Mouse (Mus musculus) R1 (cell line): ENCODE data around the gene Pnmal1.

Experiments used
- DNase-seq: peaks from one replicate; pipeline ENCODE4 v3.0.0-alpha.2; 2018; ENCODE audit warnings: low read depth, low spot score

The Pnmal1 gene

GRCm38 (mm10) chr7:16959539-16960187, at the start of gene Pnmal1:
Pnmal1 (plus strand) TSS chr7:16959679.
- DNase-seq = peak; percentile 90

- DNase-seq = no peak
These were observed 49.6 kb upstream of the Pnmal1 start for GRCm38 (mm10) chr7:16909909-16910308.

DNA sequence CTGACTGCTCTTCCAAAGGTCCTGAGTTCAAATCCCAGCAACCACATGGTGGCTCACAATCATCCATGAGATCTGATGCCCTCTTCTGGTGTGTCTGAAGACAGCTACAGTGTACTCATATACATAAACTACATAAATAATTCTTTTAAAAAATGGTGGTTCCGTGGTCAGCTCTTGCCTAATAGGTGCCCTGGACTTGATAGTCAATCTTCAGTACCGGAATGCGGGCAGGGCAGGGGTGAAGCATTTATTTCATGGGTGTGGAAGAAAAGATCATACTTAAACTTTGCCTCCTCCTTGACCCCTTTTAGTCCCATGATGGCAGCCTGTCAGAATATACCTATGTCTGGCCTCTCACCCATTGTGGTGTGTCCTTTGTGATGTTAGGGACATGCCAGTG, 47.6 kb upstream of the Pnmal1 start:
- DNase-seq = no peak

DNA sequence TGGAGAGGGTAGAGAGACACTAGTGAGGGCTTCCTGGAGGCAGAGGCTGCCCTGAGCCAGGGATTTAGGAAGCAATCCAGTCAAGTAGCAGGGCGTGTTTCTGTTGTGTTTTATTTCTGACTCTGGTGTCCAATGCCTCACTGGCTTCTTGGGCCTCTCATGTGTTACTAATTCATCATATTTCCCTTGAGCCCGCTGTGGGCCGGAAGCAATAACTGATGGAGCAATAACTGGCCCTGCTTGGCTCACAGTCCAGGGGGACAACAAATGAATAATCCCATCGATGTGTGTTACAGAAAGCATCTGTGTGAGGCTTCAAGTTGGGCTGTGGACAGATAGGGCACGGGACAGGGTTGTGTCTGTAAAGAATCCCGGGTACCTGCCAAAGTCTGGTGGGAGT, 47.1 kb upstream of the Pnmal1 start:
- no peak for DNase-seq

GRCm38 (mm10) chr7:16913806-16914452, 45.5 kb upstream of the Pnmal1 start:
- peak; percentile 69 for DNase-seq

GRCm38 (mm10) chr7:16914453-16915343, 44.8 kb upstream of the Pnmal1 start:
- DNase-seq = no peak

GRCm38 (mm10) chr7:16915461-16916340, 43.8 kb upstream of the Pnmal1 start:
- DNase-seq = no peak

GRCm38 (mm10) chr7:16916342-16917265, 42.9 kb upstream of the Pnmal1 start:
- no peak for DNase-seq

DNA sequence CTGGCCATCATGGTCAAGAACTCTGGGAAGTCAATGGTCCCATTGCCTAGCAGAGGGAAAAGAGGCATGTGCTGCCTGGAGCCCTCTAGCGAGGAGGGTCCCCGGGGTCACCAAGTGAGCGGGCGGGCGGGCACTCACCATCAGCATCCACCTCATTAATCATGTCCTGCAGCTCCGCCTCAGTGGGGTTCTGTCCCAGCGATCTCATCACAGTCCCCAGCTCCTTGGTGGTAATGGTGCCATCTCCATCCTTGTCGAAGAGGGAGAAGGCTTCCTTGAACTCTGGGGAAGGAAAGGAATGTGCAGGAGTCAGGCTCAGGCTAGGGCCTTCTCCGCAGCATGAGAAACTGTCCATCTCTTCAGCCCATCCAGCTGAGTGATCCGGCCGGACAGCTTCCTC, 42.0 kb upstream of the Pnmal1 start:
- DNase-seq = no peak

DNA sequence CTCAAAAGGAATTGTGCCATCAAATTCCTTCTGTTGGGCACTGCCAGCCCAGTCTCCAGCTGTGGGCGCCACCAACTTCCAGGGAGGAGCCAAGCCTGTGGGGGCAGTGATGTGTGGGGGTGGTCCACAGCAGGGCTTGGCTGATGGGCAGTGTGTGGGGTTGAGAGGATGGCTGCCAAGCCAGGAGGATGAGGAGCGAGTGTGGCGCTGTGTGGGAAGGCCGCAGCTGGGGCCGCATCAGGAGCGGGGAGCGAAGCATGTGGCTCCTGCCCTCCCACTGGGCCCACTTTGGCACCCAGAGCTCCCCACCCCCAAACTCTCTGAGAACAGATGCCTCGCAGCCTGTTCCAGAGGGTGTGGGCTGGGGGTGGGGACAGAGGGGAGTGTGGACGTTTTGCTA, 41.5 kb upstream of the Pnmal1 start:
- DNase-seq = no peak

DNA sequence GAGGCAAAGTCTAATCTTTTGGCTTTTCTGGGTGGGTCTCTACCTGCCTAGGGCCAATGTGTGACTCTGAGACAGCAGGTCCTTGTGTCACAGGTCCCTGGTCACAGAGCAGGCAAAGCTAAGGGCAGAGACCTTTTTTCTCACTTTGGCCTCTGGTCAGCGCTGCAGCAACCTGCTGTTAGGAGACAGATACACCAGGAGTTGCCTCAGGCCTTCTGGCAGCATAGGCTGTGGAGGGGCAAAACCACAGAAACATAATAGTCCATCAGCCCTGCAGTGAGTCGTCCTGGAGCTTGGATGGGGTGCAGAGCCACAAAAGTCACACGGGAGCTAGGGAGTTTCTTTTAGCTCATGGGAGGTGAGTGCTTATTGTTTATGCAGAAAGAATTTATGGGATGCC, 40.8 kb upstream of the Pnmal1 start:
- DNase-seq = no peak

- DNase-seq = no peak
These were observed 39.9 kb upstream of the Pnmal1 start for GRCm38 (mm10) chr7:16919395-16920149.

DNA sequence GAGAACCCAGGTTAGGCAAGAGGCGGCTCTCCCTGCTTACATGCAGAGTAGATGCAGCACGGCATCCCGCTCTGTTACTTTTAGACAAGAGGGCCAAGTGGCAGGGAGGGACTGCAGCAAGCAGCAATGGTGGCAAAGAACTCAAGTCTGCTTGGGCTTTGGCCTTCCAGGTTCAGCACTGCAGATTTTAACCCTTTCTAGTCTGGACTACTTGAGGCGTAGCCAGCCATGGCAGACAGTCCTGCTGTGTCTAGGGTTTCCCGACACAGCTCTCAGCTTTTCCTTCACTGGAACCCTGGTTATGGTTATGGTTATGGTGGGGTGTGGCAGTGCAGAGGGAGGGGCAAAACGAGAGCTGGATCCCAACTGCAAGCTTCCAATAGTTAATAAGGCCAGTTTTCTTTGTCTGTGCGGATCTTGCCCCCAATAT, 39.3 kb upstream of the Pnmal1 start:
- no peak for DNase-seq

DNA sequence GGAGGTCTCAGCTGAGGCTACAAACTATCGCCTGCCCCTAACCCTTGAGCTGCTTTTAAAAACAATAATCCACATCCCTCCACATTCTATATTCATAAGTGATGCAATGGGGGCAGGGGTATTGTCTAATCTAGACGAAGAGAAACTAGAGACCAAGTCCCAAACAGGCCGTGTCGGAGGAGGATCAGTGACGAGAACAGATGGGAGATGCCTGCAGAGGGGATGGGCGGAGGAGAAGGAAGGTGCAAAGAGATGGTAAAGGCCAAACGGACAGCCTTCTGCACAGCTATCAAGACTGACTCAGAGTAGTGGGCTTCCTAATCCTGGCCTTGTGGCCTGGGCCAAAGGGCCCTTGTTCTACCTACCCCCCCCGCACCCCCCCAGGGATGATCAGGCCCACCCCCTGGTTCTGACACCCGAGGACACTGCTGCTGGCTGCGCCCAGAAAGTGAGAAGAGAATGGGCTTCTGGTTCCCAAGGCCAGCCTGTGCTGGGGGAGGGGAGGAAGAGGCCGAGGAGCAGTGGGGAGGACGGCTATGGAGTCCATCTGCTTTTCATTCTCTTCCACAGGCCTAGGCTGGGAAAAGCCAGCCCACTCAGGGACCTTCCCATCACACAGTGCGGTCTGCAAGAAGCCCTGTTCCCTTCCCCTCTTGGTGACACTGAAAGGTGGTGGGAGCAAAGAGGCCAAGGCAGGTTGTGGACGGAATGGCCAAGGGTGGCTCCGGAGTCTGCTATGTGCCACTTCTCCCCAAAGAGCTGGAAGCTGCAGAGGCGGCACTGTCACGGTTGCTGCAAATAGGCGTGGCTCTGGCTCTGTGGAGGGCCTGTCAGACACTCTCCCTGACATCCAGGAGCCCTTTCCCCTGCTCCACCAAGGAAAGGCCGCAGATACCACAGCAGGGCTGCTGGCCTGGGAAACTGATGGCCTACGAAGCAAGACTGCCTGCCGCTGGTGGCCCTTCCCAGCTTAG, 38.4 kb upstream of the Pnmal1 start:
- DNase-seq = no peak

DNA sequence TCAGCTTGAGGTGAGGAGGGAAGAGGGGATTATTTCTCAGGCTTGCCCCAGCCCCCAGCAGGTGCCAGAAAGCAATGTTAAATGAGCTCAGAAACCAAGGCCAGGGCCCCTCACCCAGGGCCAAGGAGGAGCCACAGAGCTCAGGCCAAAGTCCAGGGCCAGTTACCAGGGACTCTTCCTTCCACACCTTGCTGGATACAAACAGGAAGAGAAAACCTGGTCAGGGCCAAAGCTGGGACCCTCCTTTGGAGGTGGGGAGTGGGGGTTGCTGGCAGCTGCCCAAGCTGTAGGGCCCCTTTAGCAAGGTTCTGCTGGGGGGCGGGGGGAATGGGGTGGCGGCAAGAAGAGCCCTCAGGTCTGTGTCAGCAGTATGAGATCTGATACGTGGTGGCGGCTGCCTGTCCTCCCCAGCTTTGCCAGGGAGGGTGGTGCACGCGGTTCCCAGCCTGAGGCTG, 37.6 kb upstream of the Pnmal1 start:
- DNase-seq = no peak

DNA sequence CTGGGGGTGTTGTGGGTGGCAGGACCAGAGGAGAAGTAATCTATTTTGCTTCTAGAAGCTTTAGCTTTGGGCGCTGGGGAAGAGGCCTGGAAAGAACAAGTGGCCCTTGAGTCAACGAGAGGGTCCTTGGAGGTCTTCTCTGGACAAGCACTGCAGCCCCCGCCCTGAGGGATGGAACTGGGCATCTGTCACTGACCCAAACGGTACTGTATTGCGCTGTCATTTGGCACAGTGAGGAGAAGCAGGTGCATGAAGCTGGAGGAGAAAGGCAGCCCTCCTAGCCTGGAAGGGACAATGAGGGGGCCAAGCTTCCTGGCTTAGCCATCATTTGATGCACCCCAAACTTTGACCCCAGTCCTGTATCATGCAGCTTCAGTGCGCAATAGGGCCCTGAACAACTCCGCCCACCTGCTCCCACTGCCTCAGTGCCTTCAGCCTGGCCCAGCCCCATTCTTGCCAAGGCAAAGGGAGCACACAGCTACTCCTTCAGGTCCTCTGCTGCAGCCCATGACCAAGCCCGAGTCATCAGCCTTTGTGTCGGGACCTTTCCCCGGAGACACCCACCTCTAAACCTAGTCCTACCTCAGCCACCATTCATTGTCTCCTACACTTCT, 37.0 kb upstream of the Pnmal1 start:
- DNase-seq = no peak

DNA sequence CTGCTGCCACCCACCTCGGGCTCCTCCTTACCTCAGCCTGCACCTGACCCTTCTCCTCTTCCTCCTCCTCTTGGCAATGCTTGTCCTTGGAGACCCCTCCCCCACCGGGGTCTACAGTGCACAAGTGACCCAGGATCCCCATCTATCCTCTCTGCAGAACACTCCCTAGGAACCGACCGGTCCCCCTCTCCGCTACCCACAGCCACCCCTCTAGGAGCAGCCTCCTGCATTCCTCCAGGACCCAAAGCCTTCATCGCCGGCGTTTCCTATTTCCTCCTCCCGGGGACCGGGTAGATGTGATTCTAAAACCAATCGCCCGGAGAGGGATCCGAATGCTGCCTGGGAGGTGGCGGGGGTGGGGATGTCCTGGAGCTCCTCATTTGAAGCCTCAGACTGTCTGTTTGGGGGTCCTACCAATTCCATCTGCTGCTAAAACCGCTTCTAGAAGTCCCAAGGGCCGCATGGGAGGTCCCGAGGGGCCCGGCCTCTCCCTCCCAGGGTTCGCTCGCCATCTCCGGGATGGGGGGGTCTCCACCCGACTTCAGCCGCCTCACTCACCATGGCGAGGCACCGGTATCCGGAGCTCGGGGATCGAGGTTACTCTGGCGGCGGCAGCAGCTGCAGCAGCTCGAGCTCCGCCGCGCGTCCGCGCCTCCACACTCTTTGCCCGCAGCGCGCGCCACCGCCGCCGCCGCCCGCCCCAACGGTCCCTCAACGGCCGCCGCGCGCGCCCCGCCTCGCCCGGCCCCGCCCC, 36.0 kb upstream of the Pnmal1 start:
- DNase-seq = no peak
